Mouse (Mus musculus) embryonic facial prominence, embryonic 15.5 days (tissue): Measurements from ENCODE around the gene Kdm4c. TPM values are rescaled to one million over a fixed set of nuclear protein-coding genes. Genes with fewer than 3 reads are reported as not detected.
"Not testable (repeated sequence)": the region's sequence is repeated elsewhere in the genome, so short reads cannot be mapped to it uniquely, and the experiment has no call there.

Experiments used
- ATAC-seq: fragments of 200-750 bp; cut with Nextera tagmentation; 2 replicates; pipeline ENCODE4 v1.8.0; 2017; ENCODE audit warnings: low read depth, moderate TSS enrichment; ENCODE audit not compliant: insufficient number of reproducible peaks, low FRiP score, low TSS enrichment
- H3K27ac ChIP-seq: fragments of 300-500 bp; sonication (generic); replicated peaks from 2 replicates; pipeline ENCODE4 v1.5.1; 2015; ENCODE audit warnings: mild to moderate bottlenecking, inconsistent platforms
- H3K27me3 ChIP-seq: fragments of 300-500 bp; sonication (generic); 2 replicates; pipeline ENCODE4 v1.6.1; 2015; ENCODE audit warnings: inconsistent platforms
- H3K36me3 ChIP-seq: fragments of 300-500 bp; sonication (generic); 2 replicates; pipeline ENCODE4 v1.6.1; 2015; ENCODE audit warnings: mild to moderate bottlenecking, inconsistent platforms
- H3K4me1 ChIP-seq: fragments of 300-500 bp; sonication (generic); 2 replicates; pipeline ENCODE4 v1.6.1; 2015; ENCODE audit warnings: inconsistent platforms
- H3K4me2 ChIP-seq: fragments of 300-500 bp; sonication (generic); replicated peaks from 2 replicates; pipeline ENCODE4 v1.6.1; 2015; ENCODE audit warnings: mild to moderate bottlenecking, inconsistent platforms
- H3K4me3 ChIP-seq: fragments of 300-500 bp; sonication (generic); replicated peaks from 2 replicates; pipeline ENCODE4 v1.5.1; 2015; ENCODE audit warnings: mild to moderate bottlenecking, inconsistent platforms
- H3K9ac ChIP-seq: fragments of 300-500 bp; sonication (generic); 2 replicates; pipeline ENCODE4 v1.6.1; 2015; ENCODE audit warnings: inconsistent platforms
- H3K9me3 ChIP-seq: fragments of 300-500 bp; sonication (generic); replicated peaks from 2 replicates; pipeline ENCODE4 v1.6.1; 2016; ENCODE audit warnings: inconsistent platforms
- WGBS: fragments of 180-500 bp; shearing (Covaris S2); methylation state at CpG from one replicate; pipeline ENCODE4 v1.1.7; 2015; 5-methylcytosine and 5-hydroxymethylcytosine counted together
- polyA plus RNA-seq: library from polyadenylated mRNA; unstranded; fragments of >200 nt; fragmentation: Nextera tagmentation; extraction: Ambion mirVana; gene quantifications from 2 replicates; pipeline ENCODE4 v1.2.1, GENCODE M21; 2015

Gene Kdm4c
- polyA plus RNA-seq, 1 experiment from 2014 or later: 15.5 TPM

DNA sequence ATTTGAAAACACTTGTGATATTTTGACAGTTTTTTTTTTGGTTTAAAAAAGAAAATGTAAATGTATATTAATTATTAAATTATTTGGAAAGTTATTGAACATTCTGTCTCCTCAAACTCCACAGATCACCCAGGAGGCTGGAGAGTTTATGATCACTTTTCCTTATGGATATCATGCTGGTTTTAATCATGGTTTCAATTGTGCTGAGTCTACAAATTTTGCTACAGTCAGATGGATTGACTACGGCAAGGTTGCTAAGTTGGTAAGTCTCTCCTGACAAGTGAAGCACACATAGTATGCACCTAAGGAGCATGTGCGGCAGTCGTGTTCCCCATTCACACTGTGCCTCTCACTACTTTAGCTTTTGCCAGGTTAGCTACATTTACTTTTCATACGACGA, 73.1 kb downstream of the Kdm4c start:
- no peaks in the 10 kb centered on the region for H3K9me3 ChIP-seq
- H3K9ac ChIP-seq: no peak overlapping the region
- H3K36me3 ChIP-seq: peaks cover 20% of the 10 kb centered on the region
- 96% methylated on average over 5 of the region's 5 CpGs for whole genome bisulfite sequencing
- no peak overlapping the region for H3K4me2 ChIP-seq
- no peak overlapping the region for H3K27ac ChIP-seq
- ATAC-seq: no peak
- no peak overlapping the region for H3K4me3 ChIP-seq
- no peaks in the 10 kb centered on the region for H3K4me1 ChIP-seq
- H3K27me3 ChIP-seq: no peaks in the 10 kb centered on the region

DNA sequence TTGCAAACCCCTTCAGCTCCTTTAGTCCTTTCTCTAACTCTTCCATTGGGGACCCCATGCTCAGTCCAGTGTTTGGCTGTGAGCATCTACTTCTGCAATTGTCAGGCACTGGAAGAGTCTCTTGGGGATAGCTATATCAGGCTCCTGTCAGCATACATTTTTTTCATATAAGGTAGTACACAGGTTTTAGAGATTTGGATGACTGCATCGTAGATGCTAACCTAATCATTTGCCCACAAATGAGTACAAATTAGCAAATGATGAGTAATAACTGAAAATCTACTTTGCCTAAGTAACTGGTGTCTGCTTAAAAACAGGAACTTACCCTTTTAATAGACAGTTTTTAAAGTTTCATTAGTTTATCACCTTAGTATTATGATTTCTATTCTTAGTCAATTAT, 77.0 kb downstream of the Kdm4c start:
- Histone ChIP-seq H3K9me3 (no peaks in the 10 kb centered on the region), H3K27ac (no peak overlapping the region), H3K36me3 (peaks cover 19% of the 10 kb centered on the region), H3K9ac (no peak overlapping the region), H3K4me1 (no peaks in the 10 kb centered on the region), H3K4me3 (no peak overlapping the region), H3K4me2 (no peak overlapping the region), H3K27me3 (no peaks in the 10 kb centered on the region)
- ATAC-seq: no peak
- 94% methylated on average over 1 of the region's 1 CpGs for WGBS

DNA sequence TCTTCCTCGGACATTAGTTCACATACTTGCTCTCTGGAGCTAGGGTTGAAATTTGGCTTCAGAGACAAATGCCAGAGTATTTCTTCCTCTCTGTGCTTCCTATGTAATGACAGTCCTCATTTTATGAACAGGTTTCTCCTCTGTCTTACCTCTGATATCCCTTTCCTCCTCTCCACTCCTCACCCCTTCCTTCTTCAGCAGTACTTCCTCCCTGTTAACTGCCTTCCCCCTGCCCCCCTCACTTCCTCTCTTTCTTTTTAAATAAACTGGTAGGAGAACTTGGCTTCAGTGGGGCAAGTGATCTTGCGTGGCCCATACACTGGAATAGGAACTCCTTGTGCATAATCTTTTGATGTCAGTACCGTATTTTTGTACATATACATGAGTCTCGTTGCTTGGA, 115.2 kb downstream of the Kdm4c start:
- Histone ChIP-seq H3K27me3 (no peaks in the 10 kb centered on the region), H3K4me2 (no peak overlapping the region), H3K4me1 (no peaks in the 10 kb centered on the region), H3K9me3 (no peaks in the 10 kb centered on the region), H3K27ac (no peak overlapping the region), H3K36me3 (peaks cover 28% of the 10 kb centered on the region), H3K9ac (no peak overlapping the region), H3K4me3 (no peak overlapping the region)
- WGBS: 95% methylated on average over 4 of the region's 4 CpGs
- no peak for ATAC-seq

DNA sequence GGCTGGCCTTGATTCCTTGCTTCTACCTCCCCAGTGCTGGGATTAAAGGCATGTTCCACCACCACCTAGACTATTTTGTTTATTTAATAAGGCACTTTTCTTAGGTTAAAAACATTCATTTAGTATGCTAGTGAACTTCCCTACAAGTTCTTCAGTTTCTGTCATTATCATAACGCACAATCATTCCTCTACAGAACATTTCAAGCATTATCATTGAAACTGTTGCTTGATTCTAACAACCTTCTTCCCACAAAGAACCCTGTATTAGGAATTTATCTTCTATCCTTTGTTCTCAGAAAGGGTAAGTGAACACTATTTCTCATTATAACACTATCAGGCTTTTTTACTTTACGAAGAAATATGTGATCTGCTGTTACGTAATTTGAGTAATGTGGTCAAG, 118.0 kb downstream of the Kdm4c start:
- Histone ChIP-seq H3K9me3 (no peaks in the 10 kb centered on the region), H3K4me1 (no peaks in the 10 kb centered on the region), H3K27ac (no peak overlapping the region), H3K36me3 (peaks cover 25% of the 10 kb centered on the region), H3K9ac (no peak overlapping the region), H3K27me3 (no peaks in the 10 kb centered on the region), H3K4me2 (no peak overlapping the region), H3K4me3 (no peak overlapping the region)
- WGBS: 96% methylated on average over 3 of the region's 3 CpGs
- ATAC-seq: no peak

DNA sequence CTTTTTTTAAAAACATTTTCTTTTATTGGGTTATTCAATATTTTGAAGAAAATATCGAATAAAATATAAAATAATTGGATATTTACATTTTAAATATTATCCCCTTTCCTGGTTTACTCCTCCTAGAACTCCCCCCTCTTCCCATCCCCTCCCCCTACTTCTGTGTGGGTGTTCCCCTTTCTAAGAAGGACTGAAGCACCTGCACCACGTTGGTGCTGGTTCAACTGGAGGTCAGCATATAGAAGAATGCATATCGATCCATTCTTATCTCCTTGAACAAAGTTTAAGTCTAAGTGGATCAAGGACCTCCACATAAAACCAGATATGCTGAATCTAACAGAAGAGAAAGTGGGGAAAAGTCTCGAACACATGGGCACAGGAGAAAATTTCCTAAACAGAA, 144.3 kb downstream of the Kdm4c start:
- WGBS: 72% methylated on average over 4 of the region's 4 CpGs
- no peaks in the 10 kb centered on the region for H3K9me3 ChIP-seq
- no peaks in the 10 kb centered on the region for H3K27me3 ChIP-seq
- ATAC-seq: no peak
- no peak overlapping the region for H3K4me2 ChIP-seq
- no peak overlapping the region for H3K4me3 ChIP-seq
- H3K36me3 ChIP-seq: 0 out of 2 replicates have a peak, but pooled peaks cover 11% of the 10 kb centered on the region
- no peak overlapping the region for H3K9ac ChIP-seq
- no peak overlapping the region for H3K27ac ChIP-seq
- H3K4me1 ChIP-seq: no peaks in the 10 kb centered on the region

DNA sequence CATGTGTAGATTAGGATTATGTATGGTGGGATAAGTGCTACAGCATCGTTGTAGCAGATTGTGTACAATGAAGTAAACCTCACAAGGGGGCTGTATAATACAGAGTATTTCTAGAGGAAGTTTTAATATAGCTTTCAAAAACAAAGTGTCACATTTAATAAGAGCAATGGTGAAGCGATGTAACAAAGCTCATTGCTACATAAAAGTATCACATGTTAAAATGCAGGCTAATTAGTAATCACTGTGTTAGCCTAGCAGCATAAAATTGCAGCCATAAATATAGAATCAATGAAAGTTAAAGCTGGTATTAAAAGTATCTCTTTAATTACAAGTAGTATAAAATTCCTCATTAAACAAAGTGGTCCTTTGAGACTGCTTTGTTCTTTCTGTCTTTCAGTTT, 150.9 kb downstream of the Kdm4c start:
- Histone ChIP-seq H3K36me3 (peaks cover 29% of the 10 kb centered on the region), H3K9ac (no peak overlapping the region), H3K4me3 (no peak overlapping the region), H3K27ac (no peak overlapping the region), H3K4me1 (no peaks in the 10 kb centered on the region), H3K4me2 (no peak overlapping the region), H3K9me3 (no peaks in the 10 kb centered on the region), H3K27me3 (no peaks in the 10 kb centered on the region)
- 89% methylated on average over 2 of the region's 2 CpGs for WGBS
- ATAC-seq: no peak

DNA sequence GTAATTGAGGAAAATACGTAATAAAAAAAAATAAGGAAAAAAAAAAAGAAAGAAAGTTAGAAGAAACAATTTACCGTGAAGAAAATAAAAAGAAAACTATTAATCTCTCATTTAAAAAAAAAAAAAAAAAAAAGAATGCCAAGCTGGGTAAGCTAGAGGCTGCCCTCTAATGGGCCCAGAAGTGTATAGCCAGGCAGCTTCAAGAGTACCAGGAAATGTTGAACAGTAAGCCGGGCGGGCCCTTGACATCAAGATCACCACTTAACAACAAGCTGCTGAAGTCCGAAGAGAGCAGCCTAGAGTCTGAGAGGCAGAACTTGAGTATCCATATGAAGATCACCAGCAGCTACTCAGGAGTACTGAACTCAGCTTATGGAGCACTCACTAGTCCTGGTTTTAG, 154.3 kb downstream of the Kdm4c start:
- WGBS: 90% methylated on average over 5 of the region's 5 CpGs
- Histone ChIP-seq H3K9me3 (no peaks in the 10 kb centered on the region), H3K27me3 (no peaks in the 10 kb centered on the region), H3K4me1 (no peaks in the 10 kb centered on the region), H3K4me3 (no peak overlapping the region), H3K9ac (no peak overlapping the region), H3K4me2 (no peak overlapping the region), H3K36me3 (peaks cover 29% of the 10 kb centered on the region), H3K27ac (no peak overlapping the region)
- ATAC-seq: no peak

DNA sequence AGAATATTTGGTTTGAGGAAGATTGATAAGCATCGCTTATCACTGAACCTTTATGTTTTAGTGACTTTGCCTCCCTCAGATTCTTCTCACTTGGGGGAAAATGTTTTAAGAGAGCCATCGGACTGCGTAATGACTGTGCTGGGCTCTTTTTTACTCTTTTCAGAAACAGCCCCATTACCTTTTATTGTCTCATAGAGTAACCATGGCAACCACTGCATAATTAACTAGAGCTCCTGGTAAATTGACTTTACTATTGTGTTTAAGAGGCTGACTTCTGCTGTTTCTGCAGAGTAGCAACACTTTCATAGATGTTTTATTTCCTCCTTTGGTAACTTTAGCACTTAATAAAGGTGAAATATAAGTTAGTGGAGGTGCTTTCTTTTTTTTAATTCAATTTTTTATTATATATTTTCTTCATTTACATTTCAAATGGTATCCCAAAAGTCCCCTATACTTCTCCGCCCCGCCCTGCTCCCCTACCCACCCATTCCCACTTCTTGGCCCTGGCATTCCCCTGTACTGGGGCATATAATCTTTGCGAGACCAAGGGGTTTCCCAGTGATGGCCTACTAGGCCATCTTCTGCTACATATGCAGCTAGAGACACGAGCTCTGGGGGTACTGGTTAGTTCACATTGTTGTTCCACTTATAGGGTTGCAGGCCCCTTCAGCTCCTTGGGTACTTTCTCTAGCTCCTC, 159.5 kb downstream of the Kdm4c start:
- not testable (repeated sequence) for H3K4me3 ChIP-seq, H3K27ac ChIP-seq, ATAC-seq, H3K9me3 ChIP-seq, H3K4me2 ChIP-seq, H3K9ac ChIP-seq, H3K4me1 ChIP-seq, H3K27me3 ChIP-seq
- WGBS: 87% methylated on average over 7 of the region's 7 CpGs
- H3K36me3 ChIP-seq: peaks cover 31% of the 10 kb centered on the region

DNA sequence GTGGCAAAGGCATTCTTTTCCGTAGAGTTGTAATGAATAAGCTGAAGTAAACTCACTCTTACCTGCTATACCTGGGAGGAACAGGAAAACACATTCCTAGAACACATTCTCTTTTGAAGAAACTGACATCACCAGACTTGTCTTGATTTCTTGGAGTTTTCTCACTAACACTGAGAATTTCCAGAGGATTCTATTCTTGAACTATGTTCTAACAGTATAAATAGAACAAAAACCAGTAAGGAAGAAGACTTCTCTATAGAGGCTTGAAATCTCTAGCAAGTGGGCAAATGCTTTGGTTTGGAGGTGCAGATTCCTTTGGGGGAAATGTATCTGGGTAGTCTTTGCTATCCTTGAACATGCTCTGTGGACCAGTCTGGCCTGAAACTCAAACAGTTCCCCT, 166.4 kb downstream of the Kdm4c start:
- H3K27ac ChIP-seq: no peak overlapping the region
- H3K4me3 ChIP-seq: no peak overlapping the region
- WGBS: 71% methylated on average over 1 of the region's 1 CpGs
- H3K9ac ChIP-seq: no peak overlapping the region
- no peaks in the 10 kb centered on the region for H3K9me3 ChIP-seq
- H3K4me1 ChIP-seq: no peaks in the 10 kb centered on the region
- H3K27me3 ChIP-seq: no peaks in the 10 kb centered on the region
- no peak overlapping the region for H3K4me2 ChIP-seq
- ATAC-seq: no peak
- H3K36me3 ChIP-seq: peaks cover 23% of the 10 kb centered on the region

DNA sequence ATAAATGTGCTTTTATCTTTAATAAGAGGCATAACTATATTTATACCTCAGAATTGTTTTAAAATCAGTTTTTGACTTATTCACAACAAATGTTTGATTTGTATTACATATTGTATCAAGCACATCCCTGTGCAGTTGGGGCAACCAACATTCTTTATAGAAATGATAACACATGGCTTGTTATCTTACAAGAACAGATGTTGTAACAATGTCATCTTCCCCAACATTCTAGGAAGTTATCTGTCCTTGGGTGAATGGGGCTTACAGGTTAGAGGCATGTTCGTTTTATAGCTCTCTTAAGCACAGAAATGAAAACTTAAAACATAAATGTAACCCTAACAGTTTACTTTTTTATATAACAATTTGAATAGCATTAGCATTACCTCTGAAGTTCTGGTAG, 177.5 kb downstream of the Kdm4c start:
- H3K36me3 ChIP-seq: no peaks in the 10 kb centered on the region
- no peak overlapping the region for H3K9ac ChIP-seq
- H3K4me1 ChIP-seq: no peaks in the 10 kb centered on the region
- no peak overlapping the region for H3K27ac ChIP-seq
- H3K9me3 ChIP-seq: no peaks in the 10 kb centered on the region
- H3K27me3 ChIP-seq: no peaks in the 10 kb centered on the region
- no peak for ATAC-seq
- WGBS: 66% methylated on average over 1 of the region's 1 CpGs
- no peak overlapping the region for H3K4me2 ChIP-seq
- H3K4me3 ChIP-seq: no peak overlapping the region
